11 mouse cellular contexts compared by ENCODE assay signal in genomic region chr14:55146324-55146723, GRCm38 (mm10). TPM values are rescaled to one million over a fixed set of nuclear protein-coding genes. Genes with fewer than 3 reads are reported as not detected.
"Had no signal": no experiment of that assay in that cellular context is flagged by ENCODE, and none has a peak within 500 bp of the region (broad histone marks: within the 10 kb centered on the region; RNA-seq: fewer than 3 reads in every experiment).

No protein-coding gene starts in this region.

- H3K4me3 ChIP-seq: intestine, embryonic 15.5 days; limb, embryonic 12.5 days; liver, embryonic 12.5 days; lung, embryonic 15.5 days; midbrain, embryonic 12.5 days had no signal

- H3K4me2 ChIP-seq: intestine, embryonic 15.5 days; limb, embryonic 12.5 days; liver, embryonic 12.5 days; lung, embryonic 15.5 days; midbrain, embryonic 12.5 days had no signal

- H3K27ac ChIP-seq: intestine, embryonic 15.5 days; limb, embryonic 12.5 days; liver, embryonic 12.5 days; lung, embryonic 15.5 days; midbrain, embryonic 12.5 days had no signal

- H3K9me3 ChIP-seq: intestine, embryonic 15.5 days; limb, embryonic 12.5 days; liver, embryonic 12.5 days; lung, embryonic 15.5 days; midbrain, embryonic 12.5 days had no signal

- ATAC-seq: intestine, embryonic 15.5 days; liver, embryonic 12.5 days; midbrain, embryonic 16.5 days had no signal

- DNase-seq: kidney, adult 18-20 months; kidney, postnatal 25 days; thymus, adult 18-20 months; thymus, postnatal 14 days had no signal

- H3K36me3 ChIP-seq: intestine, embryonic 15.5 days; limb, embryonic 12.5 days; liver, embryonic 12.5 days; lung, embryonic 15.5 days; midbrain, embryonic 12.5 days had no signal

- H3K4me1 ChIP-seq: intestine, embryonic 15.5 days; limb, embryonic 12.5 days; lung, embryonic 15.5 days had no signal

- H3K9ac ChIP-seq: intestine, embryonic 15.5 days; limb, embryonic 12.5 days; liver, embryonic 12.5 days; lung, embryonic 15.5 days; midbrain, embryonic 12.5 days had no signal

- H3K27me3 ChIP-seq: intestine, embryonic 15.5 days; limb, embryonic 12.5 days; liver, embryonic 12.5 days; lung, embryonic 15.5 days had no signal

RNA-seq across cellular contexts. Expression of gene Jph4, which starts 29.6 kb away (rescaled TPM):
- polyA plus RNA-seq: liver, embryonic 16.5 days had no signal
